Mouse (Mus musculus) megakaryocyte, embryonic 14.5 days (primary cell): ENCODE measurements around the gene Tmem168.

Experiments used
- FLI1 ChIP-seq: IDR thresholded peaks from 2 replicates; pipeline ENCODE4 v1.6.1; 2012; ENCODE audit warnings: low read length, inconsistent platforms, mixed read lengths
- GATA1 ChIP-seq: IDR thresholded peaks from 3 replicates; pipeline ENCODE4 v1.6.1; 2012; ENCODE audit warnings: mixed read lengths, low read length, inconsistent platforms, borderline replicate concordance

GRCm38 (mm10) chr6:13565734-13566133 lies 42.2 kb downstream of the Tmem168 start:
- no peak for TF ChIP-seq GATA1
- no peak for TF ChIP-seq FLI1
